Mouse (Mus musculus): ENCODE measurements around the gene Rgs12.

Rgs12 gene

GRCm38 (mm10) chr5:35029755-35030154 is 80.5 kb downstream of the Rgs12 start:
- DNase-seq (ENCODE audit: low spot score): no peak

- peak; percentile 18 for DNase-seq (ENCODE audit: low spot score)
Observed at GRCm38 (mm10) chr5:35033068-35033467, 83.8 kb downstream of the Rgs12 start.

GRCm38 (mm10) chr5:35033619-35034018 is 84.4 kb downstream of the Rgs12 start:
- DNase-seq (ENCODE audit: low spot score): no peak

GRCm38 (mm10) chr5:35035141-35035540 is 85.9 kb downstream of the Rgs12 start:
- no peak for DNase-seq (ENCODE audit: low spot score)

- DNase-seq (ENCODE audit: low spot score): no peak
Observed at GRCm38 (mm10) chr5:35035795-35036194, 86.5 kb downstream of the Rgs12 start.

DNA sequence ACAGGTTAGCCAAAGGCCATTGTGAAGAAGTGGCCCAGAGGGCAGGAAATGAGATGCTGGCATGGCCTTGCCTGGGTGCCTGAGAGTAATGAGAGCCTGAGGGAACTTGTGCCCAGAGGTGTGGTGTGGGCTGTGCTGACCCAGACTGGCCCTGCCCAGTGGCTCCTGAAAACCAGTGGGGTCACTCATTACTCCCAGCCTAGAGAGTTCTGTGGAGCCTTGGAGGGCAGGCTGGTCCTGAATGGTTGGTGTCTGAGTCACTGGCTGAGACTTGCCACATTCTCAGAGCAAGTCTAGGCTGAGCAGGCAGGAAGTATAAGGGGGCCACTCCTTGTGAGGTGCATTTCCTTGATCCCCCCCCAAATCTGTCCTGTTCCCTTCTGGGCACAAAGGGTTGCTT is 88.2 kb downstream of the Rgs12 start:
- no peak for DNase-seq (ENCODE audit: low spot score)

DNA sequence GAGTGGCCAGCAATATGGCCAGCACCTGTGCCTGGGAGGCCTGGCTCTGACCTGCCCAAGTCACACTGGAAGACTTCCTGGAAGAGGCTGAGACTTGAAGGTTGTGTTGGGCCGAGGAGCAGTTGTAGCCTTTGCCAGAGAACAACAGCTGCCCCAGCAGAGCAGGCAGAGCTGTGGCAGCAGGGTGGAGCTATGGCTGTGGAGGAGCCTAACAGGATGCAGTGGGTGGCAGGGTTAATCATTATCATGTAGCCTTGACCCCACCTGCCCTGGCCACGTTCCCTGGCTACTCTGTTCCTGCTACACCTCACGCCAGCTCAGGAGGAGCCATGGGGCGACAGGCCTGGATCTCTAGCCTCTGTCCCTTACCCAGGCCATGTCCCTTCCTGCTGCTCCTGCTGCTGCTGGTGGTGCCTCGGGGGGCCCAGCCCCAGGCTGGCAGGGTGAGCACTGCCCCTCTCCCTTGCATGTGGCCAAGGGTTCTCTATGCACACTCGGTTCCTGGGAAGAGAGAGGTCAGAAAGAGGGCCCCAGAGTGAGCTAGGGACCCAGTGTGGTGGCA is 92.1 kb downstream of the Rgs12 start, which contains the start of gene Hgfac:
Gene Hgfac (plus strand): TSS at position 242 of the 562 bp plus-strand sequence.
- no peak for DNase-seq (ENCODE audit: low spot score)

- no peak for DNase-seq (ENCODE audit: low spot score)
Observed at GRCm38 (mm10) chr5:35042431-35043109, 93.3 kb downstream of the Rgs12 start.

DNA sequence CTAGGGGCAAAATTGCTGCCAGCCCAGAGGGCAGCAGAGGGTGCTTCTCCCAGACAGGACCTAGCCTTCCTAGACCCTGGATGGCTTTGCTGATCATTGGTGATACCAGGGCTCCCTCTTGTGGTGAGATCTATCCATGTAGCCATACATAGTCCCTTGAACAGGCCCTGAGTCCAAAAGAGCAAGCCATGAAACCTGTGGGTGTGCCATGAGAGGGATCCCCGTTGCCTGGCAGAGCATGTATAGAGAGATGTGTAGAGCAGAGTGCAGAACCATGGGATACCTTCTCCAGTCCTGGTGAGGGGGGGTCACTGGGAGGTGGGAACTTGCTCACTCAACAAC is 93.8 kb downstream of the Rgs12 start:
- peak; percentile 91 for DNase-seq (ENCODE audit: low spot score)

DNA sequence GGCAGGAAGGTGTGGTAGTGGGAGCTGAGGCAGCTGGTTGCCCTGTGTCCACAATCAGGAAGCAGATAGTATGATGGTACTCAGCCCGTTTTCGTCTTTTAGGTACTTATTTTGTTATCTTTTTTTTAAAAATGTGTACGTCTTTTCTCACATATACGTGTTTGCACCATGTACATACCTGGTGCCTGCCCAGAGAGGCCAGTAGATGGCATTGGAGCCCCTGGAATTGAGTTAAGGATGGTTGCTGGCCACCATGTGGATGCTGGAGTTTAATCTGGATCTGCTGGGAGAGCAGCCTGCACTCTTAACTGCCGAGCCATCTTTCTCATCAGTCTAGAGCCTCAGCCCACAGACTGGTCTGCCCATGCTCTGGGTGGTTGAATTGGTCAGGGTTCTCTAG is 101.3 kb downstream of the Rgs12 start:
- DNase-seq (ENCODE audit: low spot score): peak; percentile 11

GRCm38 (mm10) chr5:35054628-35055027 is 105.4 kb downstream of the Rgs12 start:
- DNase-seq (ENCODE audit: low spot score): no peak

- no peak for DNase-seq (ENCODE audit: low spot score)
Observed at GRCm38 (mm10) chr5:35055076-35055475, 105.8 kb downstream of the Rgs12 start.

GRCm38 (mm10) chr5:35056604-35057432 is 107.6 kb downstream of the Rgs12 start, which contains the start of gene Dok7:
Dok7 (plus strand) TSS chr5:35056766.
- peak; percentile 45 for DNase-seq (ENCODE audit: low spot score)

- no peak for DNase-seq (ENCODE audit: low spot score)
Observed at GRCm38 (mm10) chr5:35057582-35057981, 108.3 kb downstream of the Rgs12 start.

GRCm38 (mm10) chr5:35058216-35058615 is 109.0 kb downstream of the Rgs12 start:
- DNase-seq (ENCODE audit: low spot score): no peak

GRCm38 (mm10) chr5:35060098-35060497 is 110.9 kb downstream of the Rgs12 start:
- no peak for DNase-seq (ENCODE audit: low spot score)

DNA sequence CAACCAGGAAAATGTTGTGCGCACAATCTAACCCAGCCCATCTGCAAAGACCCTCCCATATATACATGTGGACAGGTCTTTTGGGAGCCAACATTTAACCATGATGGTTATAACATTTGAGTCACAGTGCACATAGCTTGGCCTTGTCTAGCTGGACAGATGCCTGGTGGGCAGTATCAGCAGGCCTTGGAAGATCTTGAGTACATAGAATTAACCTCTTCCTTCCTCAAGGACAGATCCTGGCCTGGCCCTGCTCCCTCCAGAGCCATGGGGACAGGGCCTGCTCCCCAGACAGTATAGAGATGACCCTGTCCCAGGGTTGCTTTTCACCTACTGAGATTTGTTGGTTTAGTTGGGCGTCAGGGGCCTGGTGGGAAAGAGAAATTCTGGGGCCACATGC is 120.6 kb downstream of the Rgs12 start:
- DNase-seq (ENCODE audit: low spot score): no peak

- no peak for DNase-seq (ENCODE audit: low spot score)
Observed at GRCm38 (mm10) chr5:35070314-35070713, 121.1 kb downstream of the Rgs12 start.

DNA sequence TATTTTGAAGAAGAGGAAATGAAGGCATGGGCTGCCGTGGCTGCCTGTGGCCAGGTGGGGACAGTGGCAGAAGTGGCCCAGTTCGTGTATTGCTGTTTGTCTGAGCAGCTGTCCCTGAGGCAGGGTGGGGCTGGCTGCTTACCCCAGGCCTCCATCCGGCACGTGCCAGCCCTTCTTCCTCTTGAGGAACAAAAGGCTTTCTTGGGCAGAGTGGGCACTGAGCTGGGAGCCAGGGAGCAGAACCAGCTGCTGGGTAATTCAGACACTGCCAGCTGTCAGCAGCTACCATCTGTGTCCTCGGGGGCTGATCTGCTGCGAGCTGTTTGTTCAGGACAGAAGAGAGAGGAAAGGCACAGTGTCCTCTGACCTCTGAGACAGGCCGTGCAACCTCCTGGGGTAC is 121.7 kb downstream of the Rgs12 start:
- no peak for DNase-seq (ENCODE audit: low spot score)

- no peak for DNase-seq (ENCODE audit: low spot score)
Observed at GRCm38 (mm10) chr5:35071855-35072254, 122.6 kb downstream of the Rgs12 start.

DNA sequence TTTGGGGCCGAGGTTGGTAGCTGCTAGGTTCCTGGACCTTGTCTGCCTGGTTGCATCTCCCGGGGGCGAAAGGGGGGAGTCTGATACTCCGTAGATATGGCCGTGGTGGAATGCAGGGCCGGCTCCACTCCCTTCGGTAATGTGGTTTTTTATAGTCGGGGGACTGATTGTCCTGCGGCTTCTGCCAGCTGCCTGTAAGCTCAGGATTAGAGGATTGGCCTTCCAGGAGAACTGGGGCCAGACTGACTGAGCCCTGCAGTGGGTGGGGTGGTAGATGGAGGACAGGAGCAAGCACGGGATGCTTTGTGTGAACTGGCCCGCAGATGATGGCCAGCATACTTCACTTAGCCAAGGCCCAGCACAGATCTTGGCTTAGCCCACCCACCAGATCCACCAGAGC is 124.0 kb downstream of the Rgs12 start:
- no peak for DNase-seq (ENCODE audit: low spot score)

DNA sequence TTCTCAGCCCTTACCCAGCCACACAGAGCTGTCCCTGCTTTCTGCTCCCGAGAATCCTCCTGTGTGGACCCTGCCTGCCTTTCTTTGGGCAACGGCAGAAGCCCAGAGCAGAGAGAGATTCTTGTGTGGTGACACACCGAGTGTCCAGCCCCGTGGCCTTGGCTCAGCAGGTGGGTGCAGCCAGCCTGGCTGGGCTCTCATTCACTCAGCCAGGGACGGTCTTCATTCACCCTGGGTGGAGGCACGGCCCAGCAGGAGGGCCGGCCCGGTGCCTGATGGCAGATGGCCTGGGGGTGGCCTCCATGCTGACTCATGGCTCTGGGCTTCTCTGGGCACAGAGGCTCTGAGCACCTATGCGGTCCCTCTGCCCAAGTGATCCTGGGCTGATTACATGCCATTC is 124.7 kb downstream of the Rgs12 start:
- DNase-seq (ENCODE audit: low spot score): no peak

DNA sequence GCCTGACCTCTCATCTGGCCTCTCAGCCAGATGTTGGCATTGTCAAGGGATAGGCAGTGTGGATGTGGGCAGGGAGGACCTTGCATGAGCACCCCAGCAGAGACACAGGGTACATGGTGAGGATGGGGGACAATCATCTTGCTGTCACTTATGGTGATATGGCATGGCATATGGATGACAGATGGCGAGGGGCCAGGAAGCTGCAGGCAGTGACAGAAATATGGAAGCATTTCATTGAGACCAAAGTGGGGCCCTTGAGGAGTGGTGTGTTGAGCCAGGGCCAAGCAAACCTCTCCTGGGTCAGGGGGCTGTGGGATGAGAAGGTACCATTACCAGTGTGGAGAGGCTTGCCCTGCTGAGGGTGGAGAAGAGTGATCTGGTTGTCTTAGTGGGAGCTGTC is 127.1 kb downstream of the Rgs12 start:
- DNase-seq (ENCODE audit: low spot score): no peak

Measured in embryo, embryonic 10 days (tissue).